Mouse (Mus musculus) left cerebral cortex, adult 18-20 months (tissue): Measurements from ENCODE around the gene Ebi3. TPM values are rescaled to one million over a fixed set of nuclear protein-coding genes. Genes with fewer than 3 reads are reported as not detected.
"Not testable (repeated sequence)": the region's sequence is repeated elsewhere in the genome, so short reads cannot be mapped to it uniquely, and the experiment has no call there.

Source experiments
- DNase-seq, 2 experiments: peaks; one replicate each; pipeline ENCODE4 v3.0.0; 2021 to 2022; ENCODE audit warnings: low spot score in 2 of 2, mixed read lengths in 1 of 2
- long read RNA-seq, 2 experiments: library from polyadenylated mRNA; stranded (forward); transcript quantifications; one replicate each; pipeline ENCODE4 v2.0.0; 2021
- total RNA-seq, 2 experiments: library from RNA; stranded (reverse); gene quantifications; 2 replicates each; pipeline ENCODE4 v1.2.3; 2021

The Ebi3 gene
- total RNA-seq: 1 to 10 TPM; 1.3 to 1.8 TPM
- long read RNA-seq, experiment 1, partial matches to known transcripts: 1 of 1 reads
- long read RNA-seq, experiment 1, other reads (novel, unspliced or antisense): 0 of 1 reads
- long read RNA-seq, experiment 2, partial matches to known transcripts: 1 of 1 reads
- long read RNA-seq, experiment 2, other reads (novel, unspliced or antisense): 0 of 1 reads

GRCm38 (mm10) chr17:55952447-55953027 is at the start of gene Ebi3:
Gene Ebi3, plus strand, starts transcription at chr17:55952640.
- no peak for DNase-seq

GRCm38 (mm10) chr17:55903087-55903486 is 49.4 kb upstream of the Ebi3 start:
- DNase-seq: no peak

GRCm38 (mm10) chr17:55903687-55904086 is 48.8 kb upstream of the Ebi3 start:
- DNase-seq: no peak

GRCm38 (mm10) chr17:55904131-55904530 is 48.3 kb upstream of the Ebi3 start:
- DNase-seq: no peak

- DNase-seq: no peak
Observed at GRCm38 (mm10) chr17:55906669-55907068, 45.8 kb upstream of the Ebi3 start.

GRCm38 (mm10) chr17:55931553-55932502 is 20.6 kb upstream of the Ebi3 start:
- peak; percentile 53 to 63 for DNase-seq

GRCm38 (mm10) chr17:55932635-55933034 is 19.8 kb upstream of the Ebi3 start:
- no peak for DNase-seq

GRCm38 (mm10) chr17:55933191-55933590 is 19.2 kb upstream of the Ebi3 start:
- no peak for DNase-seq

GRCm38 (mm10) chr17:55944387-55944865 is 8.0 kb upstream of the Ebi3 start:
- DNase-seq: not testable (repeated sequence)

- peak; percentile 94 to 95 for DNase-seq
Observed at GRCm38 (mm10) chr17:55944866-55945682, 7.4 kb upstream of the Ebi3 start.

- no peak for DNase-seq
Observed at GRCm38 (mm10) chr17:55945696-55946095, 6.7 kb upstream of the Ebi3 start.

- no peak for DNase-seq
Observed at GRCm38 (mm10) chr17:55948647-55949046, 3.8 kb upstream of the Ebi3 start.

- no peak for DNase-seq
Observed at GRCm38 (mm10) chr17:55949400-55949799, 3.0 kb upstream of the Ebi3 start, which contains the start of gene Zfp119b. Gene Zfp119b, minus strand, starts transcription at chr17:55949500.

- no peak for DNase-seq
Observed at GRCm38 (mm10) chr17:55950601-55951000, 1.8 kb upstream of the Ebi3 start.

GRCm38 (mm10) chr17:55952041-55952440 is 399 bp upstream of the Ebi3 start:
- DNase-seq: no peak

GRCm38 (mm10) chr17:55953751-55954150 is 1.3 kb downstream of the Ebi3 start:
- DNase-seq: no peak

- no peak for DNase-seq
Observed at GRCm38 (mm10) chr17:55954229-55954628, 1.8 kb downstream of the Ebi3 start.

- peak; percentile 86 to 87 for DNase-seq
Observed at GRCm38 (mm10) chr17:55956129-55956528, 3.7 kb downstream of the Ebi3 start.

GRCm38 (mm10) chr17:55956591-55956990 is 4.2 kb downstream of the Ebi3 start:
- no peak for DNase-seq

- DNase-seq: peak; percentile 62 to 80
Observed at GRCm38 (mm10) chr17:55957168-55957567, 4.7 kb downstream of the Ebi3 start.
